Mouse (Mus musculus): Measurements from ENCODE around the gene Ccr9. TPM values are rescaled to one million over a fixed set of nuclear protein-coding genes. Genes with fewer than 3 reads are reported as not detected.
"Not testable (repeated sequence)": the region's sequence is repeated elsewhere in the genome, so short reads cannot be mapped to it uniquely, and the experiment has no call there.

Gene Ccr9
- polyA plus RNA-seq, 1 experiment from 2014 or later, result 0.08 TPM

DNA sequence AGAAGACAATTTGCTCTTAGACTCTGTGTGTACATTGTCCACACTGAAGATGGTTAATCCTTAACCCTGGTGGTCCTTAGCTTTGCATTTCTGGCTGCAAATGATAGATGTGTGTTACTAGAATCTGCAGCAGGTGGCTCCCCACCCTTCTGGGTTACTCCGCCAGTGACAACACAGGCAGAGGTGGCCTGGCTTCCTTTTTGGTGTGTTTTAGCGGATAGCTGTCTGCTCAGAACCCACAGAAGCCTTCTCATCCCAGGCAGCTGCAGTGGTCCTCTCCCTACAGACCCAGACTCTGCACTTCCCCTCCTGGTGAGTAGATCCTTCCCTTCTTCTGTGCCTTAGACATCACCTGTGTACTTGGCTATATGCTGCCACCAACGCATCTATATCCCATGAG lies 88.8 kb downstream of the Ccr9 start:
- Histone ChIP-seq H3K4me3 (replicated peaks) (no peak overlapping the region), H3K36me3 (no peaks in the 10 kb centered on the region), H3K4me1 (no peaks in the 10 kb centered on the region), H3K9ac (no peak overlapping the region), H3K27ac (no peak overlapping the region), H3K27me3 (no peaks in the 10 kb centered on the region), H3K9me3 (replicated peaks) (no peaks in the 10 kb centered on the region), H3K4me2 (no peak overlapping the region)
- 74% methylated on average over 3 of the region's 3 CpGs for WGBS
- no peak for ATAC-seq (replicated peaks; ENCODE audit: low FRiP score)

- Histone ChIP-seq H3K27me3 (no peaks in the 10 kb centered on the region), H3K36me3 (no peaks in the 10 kb centered on the region), H3K4me3 (replicated peaks) (no peak overlapping the region), H3K4me2 (no peak overlapping the region), H3K9ac (no peak overlapping the region), H3K27ac (no peak overlapping the region), H3K4me1 (no peaks in the 10 kb centered on the region), H3K9me3 (replicated peaks) (no peaks in the 10 kb centered on the region)
- ATAC-seq (replicated peaks; ENCODE audit: low FRiP score), result no peak
- WGBS, result 83% methylated on average over 1 of the region's 1 CpGs
Measured at GRCm38 (mm10) chr9:123768443-123768842, 90.2 kb downstream of the Ccr9 start.

GRCm38 (mm10) chr9:123769532-123769931 lies 91.3 kb downstream of the Ccr9 start:
- H3K4me3 ChIP-seq (replicated peaks), result no peak overlapping the region
- no peaks in the 10 kb centered on the region for H3K4me1 ChIP-seq
- H3K9me3 ChIP-seq (replicated peaks), result no peaks in the 10 kb centered on the region
- no peak overlapping the region for H3K9ac ChIP-seq
- no peak overlapping the region for H3K4me2 ChIP-seq
- no peak for ATAC-seq (replicated peaks; ENCODE audit: low FRiP score)
- 55% methylated on average over 6 of the region's 6 CpGs for WGBS
- H3K27me3 ChIP-seq, result no peaks in the 10 kb centered on the region
- H3K36me3 ChIP-seq, result no peaks in the 10 kb centered on the region
- no peak overlapping the region for H3K27ac ChIP-seq

DNA sequence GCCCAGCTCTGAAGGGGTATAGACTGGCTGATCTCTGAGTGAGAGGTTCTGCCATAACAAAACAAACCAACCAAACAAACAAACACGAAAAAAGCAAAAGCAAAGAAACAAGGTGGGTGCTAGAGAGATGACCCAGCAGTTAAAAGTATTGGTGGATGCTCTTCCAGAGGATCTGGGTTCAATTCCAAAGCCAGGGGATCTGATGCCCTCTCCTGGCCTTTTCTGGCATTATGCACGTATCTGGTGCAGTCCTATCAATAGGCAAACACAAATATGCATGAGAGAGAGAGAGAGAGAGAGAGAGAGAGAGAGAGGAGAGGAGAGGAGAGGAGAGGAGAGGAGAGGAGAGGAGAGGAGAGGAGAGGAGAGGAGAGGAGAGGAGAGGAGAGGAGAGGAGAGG lies 95.1 kb downstream of the Ccr9 start:
- H3K4me2 ChIP-seq, result not testable (repeated sequence)

GRCm38 (mm10) chr9:123788855-123789529 lies 110.8 kb downstream of the Ccr9 start:
- WGBS, result 71% methylated on average over 4 of the region's 4 CpGs
- H3K9ac ChIP-seq, result no peak overlapping the region
- no peak overlapping the region for H3K4me2 ChIP-seq
- H3K27ac ChIP-seq, result no peak overlapping the region
- H3K27me3 ChIP-seq, result no peaks in the 10 kb centered on the region
- no peak for ATAC-seq (replicated peaks; ENCODE audit: low FRiP score)
- H3K4me3 ChIP-seq (replicated peaks), result no peak overlapping the region
- no peaks in the 10 kb centered on the region for H3K4me1 ChIP-seq
- 0 out of 2 replicates have a peak, but pooled peaks cover under 1% of the 10 kb centered on the region for H3K9me3 ChIP-seq (replicated peaks)
- H3K36me3 ChIP-seq, result peaks cover 48% of the 10 kb centered on the region

More for the DNA sequence above, 95.1 kb downstream of the Ccr9 start:
- WGBS, result 52% methylated on average over 2 of the region's 2 CpGs
- not testable (repeated sequence) for H3K9me3 ChIP-seq (replicated peaks); H3K4me1 ChIP-seq; H3K9ac ChIP-seq; H3K4me3 ChIP-seq (replicated peaks); H3K27ac ChIP-seq; H3K27me3 ChIP-seq; H3K36me3 ChIP-seq; ATAC-seq (replicated peaks; ENCODE audit: low FRiP score)

- ATAC-seq (replicated peaks; ENCODE audit: low FRiP score), result no peak
- Histone ChIP-seq H3K4me2 (no peak overlapping the region), H3K36me3 (peaks cover 75% of the 10 kb centered on the region), H3K9me3 (replicated peaks) (no peaks in the 10 kb centered on the region), H3K27ac (no peak overlapping the region), H3K4me1 (no peaks in the 10 kb centered on the region), H3K9ac (no peak overlapping the region), H3K27me3 (no peaks in the 10 kb centered on the region), H3K4me3 (replicated peaks) (no peak overlapping the region)
- 56% methylated on average over 3 of the region's 3 CpGs for WGBS
Measured at GRCm38 (mm10) chr9:123796174-123796573, 117.9 kb downstream of the Ccr9 start.

DNA sequence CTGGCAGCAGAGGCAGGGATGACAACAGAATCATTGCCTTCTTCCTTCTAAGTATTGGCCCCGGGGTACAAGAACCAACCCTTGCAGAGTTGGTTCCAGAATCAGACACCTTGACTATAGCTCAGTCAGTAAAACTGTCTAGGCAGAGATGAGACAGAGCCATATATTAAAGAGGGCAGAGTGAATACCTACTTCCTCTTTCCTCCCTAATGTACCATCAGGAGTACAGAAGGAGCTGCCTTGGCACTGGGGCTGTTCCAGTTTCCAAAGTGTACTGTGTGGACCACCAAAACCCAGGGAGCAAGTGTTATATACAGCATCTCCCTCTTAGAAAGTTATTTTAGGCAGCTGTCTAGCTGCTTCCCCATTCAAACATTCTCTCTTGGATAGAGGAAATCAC lies 123.3 kb downstream of the Ccr9 start:
- H3K4me3 ChIP-seq (replicated peaks), result no peak overlapping the region
- peaks cover 45% of the 10 kb centered on the region for H3K36me3 ChIP-seq
- no peak overlapping the region for H3K27ac ChIP-seq
- no peak overlapping the region for H3K9ac ChIP-seq
- no peaks in the 10 kb centered on the region for H3K4me1 ChIP-seq
- no peaks in the 10 kb centered on the region for H3K9me3 ChIP-seq (replicated peaks)
- H3K27me3 ChIP-seq, result no peaks in the 10 kb centered on the region
- ATAC-seq (replicated peaks; ENCODE audit: low FRiP score), result no peak
- 92% methylated on average over 1 of the region's 1 CpGs for WGBS
- no peak overlapping the region for H3K4me2 ChIP-seq

DNA sequence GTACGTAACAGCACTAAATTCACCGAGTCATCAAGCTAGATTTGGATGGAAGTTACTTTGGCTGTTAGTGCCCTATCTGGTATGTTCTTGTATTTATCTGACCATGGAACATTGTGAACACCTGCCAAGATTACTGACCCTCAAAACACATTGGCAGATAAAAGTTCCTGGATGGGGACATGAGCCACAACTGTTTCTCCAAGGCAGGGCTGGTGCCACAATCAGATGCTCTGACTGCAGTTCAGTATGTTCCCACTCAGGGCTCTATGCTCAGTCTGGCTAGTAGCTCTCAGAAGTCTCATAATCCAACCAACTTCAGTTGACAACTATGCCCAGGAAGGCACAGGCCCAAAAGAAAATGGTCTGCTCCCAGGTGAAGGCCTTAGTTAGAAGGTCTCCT lies 124.2 kb downstream of the Ccr9 start:
- H3K9ac ChIP-seq, result no peak overlapping the region
- no peak overlapping the region for H3K27ac ChIP-seq
- H3K4me3 ChIP-seq (replicated peaks), result no peak overlapping the region
- no peak overlapping the region for H3K4me2 ChIP-seq
- peaks cover 36% of the 10 kb centered on the region for H3K36me3 ChIP-seq
- ATAC-seq (replicated peaks; ENCODE audit: low FRiP score), result no peak
- no peaks in the 10 kb centered on the region for H3K9me3 ChIP-seq (replicated peaks)
- H3K4me1 ChIP-seq, result no peaks in the 10 kb centered on the region
- WGBS, result 91% methylated on average over 2 of the region's 2 CpGs
- no peaks in the 10 kb centered on the region for H3K27me3 ChIP-seq

GRCm38 (mm10) chr9:123802896-123803295 lies 124.7 kb downstream of the Ccr9 start:
- Histone ChIP-seq H3K36me3 (peaks cover 34% of the 10 kb centered on the region), H3K9ac (no peak overlapping the region), H3K4me1 (no peaks in the 10 kb centered on the region), H3K4me2 (no peak overlapping the region), H3K27ac (no peak overlapping the region), H3K27me3 (no peaks in the 10 kb centered on the region), H3K9me3 (replicated peaks) (no peaks in the 10 kb centered on the region), H3K4me3 (replicated peaks) (no peak overlapping the region)
- no peak for ATAC-seq (replicated peaks; ENCODE audit: low FRiP score)

GRCm38 (mm10) chr9:123805241-123805640 lies 127.0 kb downstream of the Ccr9 start:
- Histone ChIP-seq H3K4me2 (no peak overlapping the region), H3K36me3 (peaks cover 39% of the 10 kb centered on the region), H3K27me3 (no peaks in the 10 kb centered on the region), H3K27ac (no peak overlapping the region), H3K9ac (no peak overlapping the region), H3K9me3 (replicated peaks) (no peaks in the 10 kb centered on the region), H3K4me3 (replicated peaks) (no peak overlapping the region), H3K4me1 (no peaks in the 10 kb centered on the region)
- ATAC-seq (replicated peaks; ENCODE audit: low FRiP score), result no peak
- 97% methylated on average over 2 of the region's 2 CpGs for WGBS

DNA sequence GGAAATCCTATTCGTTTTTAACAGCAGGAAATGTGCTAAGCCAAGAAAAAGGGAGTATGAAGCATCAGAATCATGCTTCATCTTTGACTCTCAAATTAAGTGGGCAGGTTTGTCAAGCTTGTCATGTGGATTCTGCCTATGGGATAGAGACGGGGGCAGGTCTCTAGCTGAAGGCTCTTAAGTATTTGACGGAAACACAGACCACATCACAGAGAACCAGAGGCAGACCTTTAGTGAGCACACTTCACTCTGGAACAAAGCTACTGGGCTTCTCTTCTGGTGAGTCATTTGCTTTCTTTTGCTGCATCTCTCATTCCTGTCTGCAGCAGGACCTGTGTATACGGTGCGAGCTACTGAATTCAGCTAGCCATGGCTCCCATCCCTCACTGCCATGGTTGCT lies 128.0 kb downstream of the Ccr9 start, which contains the start of gene Cxcr6:
Gene Cxcr6, plus strand, starts transcription at position 209 of the 400 bp plus-strand sequence.
- H3K9me3 ChIP-seq (replicated peaks), result no peaks in the 10 kb centered on the region
- no peaks in the 10 kb centered on the region for H3K4me1 ChIP-seq
- H3K27ac ChIP-seq, result no peak within 1 kb of the TSS
- no peak within 1 kb of the TSS for H3K4me3 ChIP-seq (replicated peaks)
- no peaks in the 10 kb centered on the region for H3K27me3 ChIP-seq
- no peak for ATAC-seq (replicated peaks; ENCODE audit: low FRiP score)
- H3K9ac ChIP-seq, result no peak within 1 kb of the TSS
- H3K4me2 ChIP-seq, result no peak within 1 kb of the TSS
- 92% methylated on average over 5 of the region's 5 CpGs for WGBS
- peaks cover 39% of the 10 kb centered on the region for H3K36me3 ChIP-seq

GRCm38 (mm10) chr9:123808583-123808982 lies 130.3 kb downstream of the Ccr9 start:
- ATAC-seq (replicated peaks; ENCODE audit: low FRiP score), result no peak
- Histone ChIP-seq H3K27me3 (no peaks in the 10 kb centered on the region), H3K9ac (no peak overlapping the region), H3K4me3 (replicated peaks) (no peak overlapping the region), H3K36me3 (peaks cover 49% of the 10 kb centered on the region), H3K9me3 (replicated peaks) (no peaks in the 10 kb centered on the region), H3K4me2 (no peak overlapping the region), H3K4me1 (no peaks in the 10 kb centered on the region), H3K27ac (no peak overlapping the region)
- 69% methylated on average over 7 of the region's 7 CpGs for WGBS

GRCm38 (mm10) chr9:123811831-123812230 lies 133.6 kb downstream of the Ccr9 start:
- Histone ChIP-seq H3K4me3 (replicated peaks) (no peak overlapping the region), H3K9ac (no peak overlapping the region)
- no peak for ATAC-seq (replicated peaks; ENCODE audit: low FRiP score)

More at GRCm38 (mm10) chr9:123811831-123812230, 133.6 kb downstream of the Ccr9 start:
- Histone ChIP-seq H3K4me2 (no peak overlapping the region), H3K9me3 (replicated peaks) (no peaks in the 10 kb centered on the region), H3K27ac (no peak overlapping the region), H3K27me3 (no peaks in the 10 kb centered on the region), H3K36me3 (peaks cover 70% of the 10 kb centered on the region), H3K4me1 (no peaks in the 10 kb centered on the region)
- 89% methylated on average over 3 of the region's 3 CpGs for WGBS

Data from kidney, embryonic 15.5 days (tissue).